ENCODE assay signal across 8 mouse cellular contexts in the genomic region with DNA sequence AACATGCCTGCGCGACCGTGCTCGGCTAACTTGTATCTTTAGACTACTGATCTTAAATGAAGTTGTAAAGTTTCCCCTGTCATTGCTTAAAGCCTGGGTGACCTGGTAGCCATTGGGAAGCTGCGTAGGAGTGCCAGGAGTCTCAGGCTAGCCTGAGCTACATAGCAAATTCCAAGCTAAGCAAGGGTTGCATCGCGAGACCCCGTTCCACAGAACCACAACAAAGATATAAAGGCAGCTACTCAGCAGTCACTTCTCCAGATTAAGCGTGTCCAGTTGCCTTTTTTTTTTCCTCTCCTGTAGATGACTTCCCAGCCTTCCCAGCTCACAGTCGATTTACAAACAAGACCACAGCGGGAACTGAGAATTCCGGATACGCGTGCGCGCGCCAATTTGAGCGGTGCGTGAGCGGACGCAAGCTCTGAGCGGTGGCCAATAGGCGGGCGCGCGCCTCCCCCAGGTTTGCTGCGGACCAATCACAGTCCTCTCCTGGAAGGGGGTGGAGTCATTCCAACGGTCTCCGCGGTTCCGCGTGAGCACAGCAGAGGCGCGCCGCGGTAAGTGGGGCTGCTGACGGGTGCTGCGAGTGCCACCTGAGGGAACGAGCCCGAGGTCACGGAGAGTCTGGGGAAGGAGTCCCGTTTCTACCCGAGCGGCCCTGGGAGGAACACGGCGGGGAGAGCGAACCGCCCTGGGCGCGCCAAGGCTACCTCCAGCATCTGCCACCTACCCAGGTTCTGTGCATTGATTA. TPM values are rescaled to one million over a fixed set of nuclear protein-coding genes. Genes with fewer than 3 reads are reported as not detected.
DNase-seq lines count a peak whose midpoint lies in the region; ATAC-seq and TF ChIP-seq lines count a peak whose summit lies in the region.

A gene (plus strand): TSS at position 513 of the 751 bp plus-strand sequence.

- no peaks in the 10 kb centered on the region for H3K36me3 ChIP-seq in C2C12 (ENCODE audit: control insufficient read depth, insufficient read depth)
- peaks cover 15% of the 10 kb centered on the region for H3K36me3 ChIP-seq in erythroblast, embryonic 14.5 days (ENCODE audit: control insufficient read depth)
- no peaks in the 10 kb centered on the region for H3K36me3 ChIP-seq in heart, embryonic 11.5 days (ENCODE audit: control insufficient read depth, insufficient read depth, low read length)
- 0 out of 2 replicates have a peak, but pooled peaks cover 3% of the 10 kb centered on the region for H3K36me3 ChIP-seq in kidney, embryonic 16.5 days (ENCODE audit: insufficient read depth, low read length)
- no peaks in the 10 kb centered on the region for H3K36me3 ChIP-seq in liver, adult 2 months (ENCODE audit: control insufficient read depth, insufficient read depth, low read length)
- no peaks in the 10 kb centered on the region for H3K36me3 ChIP-seq in myocyte (ENCODE audit: control insufficient read depth, insufficient read depth)
- H3K36me3 ChIP-seq in splenic B cell, adult 2 months (ENCODE audit: control insufficient read depth, insufficient read depth, low read length, poor library complexity, severe bottlenecking), result no peaks in the 10 kb centered on the region

- WGBS in heart, embryonic 11.5 days (ENCODE audit: insufficient replicate concordance), result 2% methylated on average over 50 of the region's 50 CpGs
- WGBS in kidney, embryonic 16.5 days, result 2% methylated on average over 50 of the region's 50 CpGs
- 2% methylated on average over 50 of the region's 50 CpGs for WGBS in liver, adult 2 months

- TF ChIP-seq POLR2A in brain, embryonic 14.5 days (IDR thresholded peaks at IDR 0.05; ENCODE audit: borderline replicate concordance, extremely low read depth, insufficient read depth, insufficient read length, poor library complexity, severe bottlenecking), result peak; percentile 54; the same call in 1 of the 2 replicates
- TF ChIP-seq POLR2A in liver, adult 2 months (IDR thresholded peaks at IDR 0.05; ENCODE audit: extremely low read depth, insufficient read depth, low read length), result peak; percentile 45; the same call in 1 of the 2 replicates
- TF ChIP-seq POLR2A in myocyte (IDR thresholded peaks at IDR 0.05; ENCODE audit: insufficient read length, low read depth), result peak; percentile 92

- peak; percentile 98 for DNase-seq in brain, embryonic 14.5 days (ENCODE audit: low read depth)
- peak; percentile 82 for DNase-seq in liver, adult 2 months (ENCODE audit: extremely low read depth, low read depth, low spot score)
- DNase-seq in splenic B cell, adult 2 months (ENCODE audit: low read depth, low spot score), result peak; percentile 94

- H3K79me3 ChIP-seq in C2C12 (ENCODE audit: low read depth), result peaks cover 3% of the 10 kb centered on the region

- H3K27me3 ChIP-seq in C2C12 (ENCODE audit: control insufficient read depth, insufficient read depth, insufficient read length), result no peaks in the 10 kb centered on the region
- no peaks in the 10 kb centered on the region for H3K27me3 ChIP-seq in erythroblast, embryonic 14.5 days (ENCODE audit: control insufficient read depth)
- no peaks in the 10 kb centered on the region for H3K27me3 ChIP-seq in heart, embryonic 11.5 days (ENCODE audit: control insufficient read depth, insufficient read depth, low read length)
- H3K27me3 ChIP-seq in kidney, embryonic 16.5 days (ENCODE audit: insufficient read depth, low read length), result no peaks in the 10 kb centered on the region
- H3K27me3 ChIP-seq in liver, adult 2 months (ENCODE audit: control insufficient read depth, insufficient read depth, low read length), result no peaks in the 10 kb centered on the region
- H3K27me3 ChIP-seq in myocyte (ENCODE audit: control insufficient read depth, insufficient read depth, insufficient read length), result no peaks in the 10 kb centered on the region
- no peaks in the 10 kb centered on the region for H3K27me3 ChIP-seq in splenic B cell, adult 2 months (ENCODE audit: control insufficient read depth, insufficient read depth, low read length, poor library complexity, severe bottlenecking)

- no peak for TF ChIP-seq CTCF in C2C12 (IDR thresholded peaks at IDR 0.05; ENCODE audit: control insufficient read depth, insufficient read depth, insufficient read length)
- TF ChIP-seq CTCF in brain, embryonic 14.5 days (IDR thresholded peaks at IDR 0.05; ENCODE audit: borderline replicate concordance, extremely low read depth, insufficient read depth, insufficient read length), result no peak
- no peak for TF ChIP-seq CTCF in liver, adult 2 months (IDR thresholded peaks at IDR 0.05; ENCODE audit: low read depth, low read length)

- peaks cover 21% of the 10 kb centered on the region for H3K4me1 ChIP-seq in erythroblast, embryonic 14.5 days (ENCODE audit: control insufficient read depth)
- H3K4me1 ChIP-seq in heart, embryonic 11.5 days (ENCODE audit: control insufficient read depth, insufficient read depth, low read length), result no peaks in the 10 kb centered on the region
- H3K4me1 ChIP-seq in kidney, embryonic 16.5 days (ENCODE audit: insufficient read depth, low read length), result peaks cover 14% of the 10 kb centered on the region
- H3K4me1 ChIP-seq in liver, adult 2 months (ENCODE audit: control insufficient read depth, insufficient read depth, low read length), result peaks cover 3% of the 10 kb centered on the region; the same call in 1 of the 2 replicates

- peak within 1 kb of the TSS; percentile 73 for H3K4me2 ChIP-seq in heart, embryonic 11.5 days
- peak within 1 kb of the TSS; percentile 69 for H3K4me2 ChIP-seq in kidney, embryonic 16.5 days (replicated peaks; ENCODE audit: low read depth, low read length)
- peak within 1 kb of the TSS; percentile 84 for H3K4me2 ChIP-seq in myocyte (ENCODE audit: low read depth)

- ATAC-seq in heart, embryonic 11.5 days (replicated peaks; ENCODE audit: insufficient number of reproducible peaks, low FRiP score, low TSS enrichment), result peak; percentile 99
- peak; percentile 99 for ATAC-seq in kidney, embryonic 16.5 days (ENCODE audit: low FRiP score, low TSS enrichment)

- H3K27ac ChIP-seq in heart, embryonic 11.5 days (ENCODE audit: low read depth, low read length), result no peak within 1 kb of the TSS
- peak within 1 kb of the TSS; percentile 61 for H3K27ac ChIP-seq in kidney, embryonic 16.5 days (ENCODE audit: low read length)
- H3K27ac ChIP-seq in liver, adult 2 months (replicated peaks; ENCODE audit: insufficient read depth, low read depth, low read length), result no peak within 1 kb of the TSS

- H3K9me3 ChIP-seq in erythroblast, embryonic 14.5 days (ENCODE audit: control insufficient read depth, low read length), result no peaks in the 10 kb centered on the region
- H3K9me3 ChIP-seq in heart, embryonic 11.5 days (replicated peaks; ENCODE audit: control insufficient read depth, low read length), result no peaks in the 10 kb centered on the region
- H3K9me3 ChIP-seq in kidney, embryonic 16.5 days (ENCODE audit: low read length), result no peaks in the 10 kb centered on the region

- H3ac ChIP-seq in C2C12 (ENCODE audit: control insufficient read depth, insufficient read length, low read depth) (peak within 1 kb of the TSS; percentile 76), myocyte (ENCODE audit: control insufficient read depth, insufficient read length) (no peak within 1 kb of the TSS)

- H3K4me3 ChIP-seq in C2C12 (ENCODE audit: insufficient read depth, poor library complexity, severe bottlenecking), result peak within 1 kb of the TSS; percentile 43
- peak within 1 kb of the TSS; percentile 76 for H3K4me3 ChIP-seq in erythroblast, embryonic 14.5 days (replicated peaks)
- H3K4me3 ChIP-seq in heart, embryonic 11.5 days (ENCODE audit: low read depth, low read length), result peak within 1 kb of the TSS; percentile 63
- H3K4me3 ChIP-seq in kidney, embryonic 16.5 days (ENCODE audit: low read length), result peak within 1 kb of the TSS; percentile 79
- peak within 1 kb of the TSS; percentile 89 for H3K4me3 ChIP-seq in liver, adult 2 months (ENCODE audit: insufficient read depth, low read depth, low read length)
- H3K4me3 ChIP-seq in myocyte, result peak within 1 kb of the TSS; percentile 45

- H3K9ac ChIP-seq in heart, embryonic 11.5 days (ENCODE audit: low read depth, low read length), result peak within 1 kb of the TSS; percentile 67
- peak within 1 kb of the TSS; percentile 78 for H3K9ac ChIP-seq in kidney, embryonic 16.5 days (replicated peaks; ENCODE audit: low read length)
- peak within 1 kb of the TSS; percentile 57 for H3K9ac ChIP-seq in liver, adult 2 months (ENCODE audit: low read depth, low read length)

- peaks cover 15% of the 10 kb centered on the region for H3K79me2 ChIP-seq in C2C12 (ENCODE audit: control insufficient read depth, insufficient read depth)
- no peaks in the 10 kb centered on the region for H3K79me2 ChIP-seq in liver, adult 2 months (ENCODE audit: control insufficient read depth, insufficient read depth, low read length)
- no peaks in the 10 kb centered on the region for H3K79me2 ChIP-seq in myocyte (ENCODE audit: control insufficient read depth, insufficient read depth)

TF ChIP-seq in C2C12, 6 proteins besides CTCF, POLR2A, EP300 and RAD21:
- TF ChIP-seq USF1 (IDR thresholded peaks at IDR 0.05; ENCODE audit: low read depth) (no peak), FOSL1 (IDR thresholded peaks at IDR 0.05; ENCODE audit: insufficient read depth, low read length, poor library complexity, severe bottlenecking) (no peak), MYOD1 (IDR thresholded peaks at IDR 0.05; ENCODE audit: control insufficient read depth, insufficient read length, low read depth) (no peak)

TF ChIP-seq in myocyte, 11 proteins besides CTCF, POLR2A, EP300 and RAD21 (continues in another document):
- TF ChIP-seq CEBPB (IDR thresholded peaks at IDR 0.05; ENCODE audit: insufficient read depth, poor library complexity, severe bottlenecking) (no peak), USF1 (IDR thresholded peaks at IDR 0.05; ENCODE audit: low read depth) (no peak), REST (IDR thresholded peaks at IDR 0.05; ENCODE audit: insufficient read depth, insufficient read length) (no peak), MYOG (IDR thresholded peaks at IDR 0.05; ENCODE audit: control insufficient read depth in 1 of 3, insufficient read depth in 1 of 3, insufficient read length in 2 of 3, low read depth in 2 of 3) (no peak), SRF (IDR thresholded peaks at IDR 0.05; ENCODE audit: control insufficient read depth, insufficient read length, low read depth) (no peak), E2F4 (IDR thresholded peaks at IDR 0.05; ENCODE audit: insufficient read depth) (peak; percentile 68), MAX (IDR thresholded peaks at IDR 0.05; ENCODE audit: low read depth) (no peak), MYOD1 (IDR thresholded peaks at IDR 0.05; ENCODE audit: control insufficient read depth in 1 of 3, insufficient read length in 2 of 3, low read depth in 2 of 3) (no peak)

RNA-seq across cellular contexts. Expression of the gene that starts here (rescaled TPM):
- 13.5 TPM for polyA plus RNA-seq in C2C12 (2012; fragmentation: generic; extraction: Trizol)
- polyA plus RNA-seq in brain, embryonic 14.5 days (2012; rRNA removed), result 10.1 and 20.2 TPM in 2 replicates
- polyA plus RNA-seq in erythroblast, embryonic 14.5 days (2012), result 1.2 and 1.8 TPM in 2 replicates
- 48.0 and 48.6 TPM in 2 replicates for polyA plus RNA-seq in heart, embryonic 11.5 days (2014; fragmentation: Nextera tagmentation; extraction: Ambion mirVana)
- polyA plus RNA-seq in kidney, embryonic 16.5 days (2015; fragmentation: Nextera tagmentation; extraction: Ambion mirVana), result 39.7 and 40.2 TPM in 2 replicates
- 1.1 and 1.8 TPM in 2 replicates for total RNA-seq in liver, adult 2 months (2014; rRNA removed)
- 0.19 and 0.43 TPM in 2 replicates for polyA plus RNA-seq in liver, adult 2 months (2012; rRNA removed)
- 4.0 TPM for polyA plus RNA-seq in myocyte (2012; fragmentation: generic; extraction: Trizol)
